Mouse (Mus musculus) adrenal gland, adult 10 weeks (tissue): ENCODE results near the gene Vmn2r52. TPM values are rescaled to one million over a fixed set of nuclear protein-coding genes. Genes with fewer than 3 reads are reported as not detected.

Experiments
- polyA plus RNA-seq: library from polyadenylated mRNA; stranded (reverse); fragments of 350-450 nt; fragmentation: Illumina TruSeq; extraction: RNeasy Lipid Tissue Mini Kit (QIAGEN cat#74804); gene quantifications from one replicate; pipeline ENCODE4 v1.2.3, GENCODE M21; 2014; ENCODE audit warnings: low read depth, low replicate concordance

The Vmn2r52 gene
- not detected for polyA plus RNA-seq

DNA sequence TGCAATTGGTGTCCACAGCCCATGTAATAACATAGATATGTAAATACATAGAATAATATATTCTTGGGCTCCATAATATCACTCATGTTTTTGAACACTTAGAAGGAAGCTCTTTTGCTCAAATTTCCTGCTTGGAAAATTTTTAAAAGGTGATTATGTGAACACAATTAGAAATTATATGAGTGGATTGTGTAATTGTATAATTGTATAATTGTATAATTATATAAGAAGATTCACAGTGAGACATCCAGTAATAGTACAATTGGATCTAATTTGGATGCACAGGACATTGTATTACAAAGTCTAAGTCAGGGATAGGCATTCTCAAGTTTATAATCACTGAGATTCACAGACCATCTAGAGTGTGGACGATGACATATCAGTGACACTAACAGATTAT, at the start of gene Vmn2r52:
TSS of gene Vmn2r52 (minus strand) at position 101 of the 400 bp plus-strand sequence.

GRCm38 (mm10) chr7:10105641-10106040, 70.7 kb downstream of the Vmn2r52 start, which contains the start of gene Vmn2r51:
TSS of gene Vmn2r51 (minus strand) at chr7:10105741.

Other genes with a start within 250 kb of the Vmn2r52 start
- gene Vmn2r48, start 223.0 kb downstream of the Vmn2r52 start, polyA plus RNA-seq: not detected
- gene Vmn2r49, start 184.3 kb downstream of the Vmn2r52 start, polyA plus RNA-seq: not detected
- not detected for gene Vmn2r50, start 123.3 kb downstream of the Vmn2r52 start, polyA plus RNA-seq
- gene Vmn2r51, start 70.8 kb downstream of the Vmn2r52 start, polyA plus RNA-seq: not detected
- not detected for gene Vmn1r66, start 101.4 kb upstream of the Vmn2r52 start, polyA plus RNA-seq